Mouse (Mus musculus): ENCODE measurements at regions not wholly inside any gene's neighbourhood (a gene's known extent, or its start where the extent isn't known, plus 50 kb on each side); places are given as distances from the start of the nearest gene placed in this dataset.

DNA sequence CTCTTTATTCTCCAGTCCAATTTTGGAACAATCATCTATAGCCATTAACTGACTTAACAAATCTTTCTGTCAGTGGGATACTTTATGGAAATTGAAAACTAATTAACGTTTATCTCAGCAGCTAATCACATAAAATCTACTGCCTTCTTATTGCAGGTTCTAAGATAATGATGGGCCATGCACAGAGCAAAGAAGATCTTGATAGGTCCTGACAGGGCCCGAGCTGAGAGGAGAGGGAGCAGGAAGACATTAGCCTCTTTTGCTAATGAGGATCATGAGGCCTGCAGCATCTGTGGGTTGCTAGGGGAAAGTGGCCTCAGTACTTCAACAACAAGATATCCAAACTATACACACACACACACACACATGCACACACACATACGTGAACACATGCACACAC, 318.4 kb downstream of the Lmx1a start:
- no peak for DNase-seq (ENCODE audit: low spot score in 2 of 2)

GRCm38 (mm10) chr1:168008216-168008615, 319.2 kb downstream of the Lmx1a start:
- DNase-seq (ENCODE audit: low spot score in 2 of 2): no peak

DNA sequence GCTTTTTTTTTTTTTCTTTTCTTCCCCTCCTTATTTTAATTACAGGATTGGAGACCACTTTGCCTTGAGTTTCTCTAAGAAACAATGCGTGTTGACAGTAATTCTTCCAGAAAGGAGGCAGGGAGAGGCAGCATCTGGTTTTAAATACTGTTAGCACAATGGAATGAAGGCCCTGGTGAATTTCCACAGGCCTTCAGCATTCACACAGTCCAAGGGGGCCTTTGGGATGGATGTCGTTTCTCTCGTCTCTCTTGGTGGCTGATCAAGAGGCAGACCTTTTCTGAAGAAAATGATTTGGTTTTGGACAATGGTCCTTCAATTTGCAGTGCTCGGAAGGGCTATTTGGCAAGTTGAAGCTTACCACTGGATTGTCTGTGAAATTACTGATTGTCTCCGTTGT, 321.4 kb downstream of the Lmx1a start:
- no peak for DNase-seq (ENCODE audit: low spot score in 2 of 2)

DNA sequence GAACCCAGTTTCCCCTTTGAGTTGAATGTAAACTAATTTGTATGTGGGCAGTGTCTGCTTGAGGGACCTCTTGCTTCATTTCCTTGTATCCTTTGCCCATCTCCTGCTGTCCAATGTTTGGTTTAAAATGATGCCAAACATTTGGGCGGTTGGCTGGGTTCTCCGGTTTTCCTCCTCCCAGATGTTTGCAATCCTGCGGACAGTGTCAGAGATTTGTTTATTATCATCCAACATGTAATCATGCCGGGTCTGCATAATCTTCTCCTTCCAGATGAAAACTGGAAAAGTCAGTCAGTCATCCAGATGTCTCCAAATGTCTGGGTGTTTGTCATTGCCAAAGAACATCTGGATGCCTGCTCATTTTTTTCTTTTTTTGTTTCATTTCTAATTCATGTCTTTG, 323.0 kb downstream of the Lmx1a start:
- no peak for DNase-seq (ENCODE audit: low spot score in 2 of 2)

- no peak for DNase-seq (ENCODE audit: low spot score in 2 of 2)
Measured at GRCm38 (mm10) chr1:168012611-168013010, 323.6 kb downstream of the Lmx1a start.

DNA sequence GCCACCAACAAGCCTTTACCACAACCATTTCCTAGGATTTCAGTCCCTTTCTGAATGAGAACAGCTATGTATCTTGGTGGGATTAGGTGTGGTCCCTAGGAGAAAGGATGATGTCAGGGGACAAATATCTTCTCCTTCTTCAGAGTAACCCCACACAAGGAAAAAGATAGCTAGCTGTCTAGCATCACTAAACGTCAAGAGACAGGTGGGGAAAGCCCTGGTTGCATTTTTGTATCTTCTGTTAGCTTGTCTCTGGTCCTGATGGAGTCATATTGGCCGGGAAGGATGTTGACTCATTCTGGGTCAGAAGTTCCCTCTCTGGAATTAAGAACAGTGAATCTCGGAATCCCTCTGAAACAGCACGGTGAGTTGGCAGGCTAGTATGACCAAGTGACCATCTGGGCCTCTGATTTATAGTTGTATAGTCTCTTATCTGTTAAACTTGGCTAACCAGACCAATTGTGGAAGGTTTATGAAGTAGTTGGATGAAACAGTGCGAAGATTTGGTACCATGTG, 327.4 kb downstream of the Lmx1a start:
- DNase-seq (ENCODE audit: low spot score in 2 of 2): no peak

DNA sequence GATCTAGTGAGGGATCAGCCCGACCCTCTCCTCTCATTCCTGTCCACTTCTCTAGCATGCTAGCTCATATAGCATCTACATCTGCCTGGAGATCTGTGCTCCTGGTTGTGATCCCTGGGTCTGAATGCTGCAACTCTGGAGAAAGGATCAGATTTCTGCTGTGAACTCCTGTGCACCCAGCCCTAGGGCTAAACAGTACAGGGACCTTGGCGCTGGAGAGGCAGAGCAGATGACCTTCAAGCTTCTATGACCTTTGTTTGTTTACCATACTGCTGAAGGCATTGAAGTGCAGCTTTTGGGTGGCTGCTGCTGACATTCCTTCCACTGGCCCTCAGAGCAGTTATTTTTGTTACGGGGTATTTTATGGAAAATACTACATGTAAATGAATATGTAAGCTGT, 337.4 kb downstream of the Lmx1a start:
- DNase-seq (ENCODE audit: low spot score in 2 of 2): no peak

GRCm38 (mm10) chr1:168044765-168045164, 355.7 kb downstream of the Lmx1a start:
- DNase-seq (ENCODE audit: low spot score in 2 of 2): no peak

DNA sequence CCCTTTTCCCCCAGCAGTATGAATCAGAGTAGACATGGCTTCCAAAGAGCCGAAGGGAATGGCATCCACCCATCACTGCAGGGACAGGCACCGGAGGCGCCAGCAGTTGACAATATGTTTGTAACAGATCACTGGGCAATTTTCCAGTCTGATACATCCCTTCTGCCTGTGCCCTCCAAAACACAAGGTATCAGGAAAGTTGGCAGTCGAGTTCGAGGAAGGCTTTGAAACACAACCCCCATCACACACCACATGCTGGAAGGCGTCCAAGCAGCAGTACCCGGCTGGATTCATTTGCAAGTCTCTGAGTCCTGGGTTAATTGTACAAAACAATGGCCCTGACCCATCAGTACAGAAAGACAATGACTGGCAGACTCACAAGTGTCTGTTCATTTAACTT, 357.3 kb downstream of the Lmx1a start:
- no peak for DNase-seq (ENCODE audit: low spot score in 2 of 2)

- DNase-seq (ENCODE audit: low spot score in 2 of 2): no peak
Measured at GRCm38 (mm10) chr1:168046749-168047148, 357.7 kb downstream of the Lmx1a start.

GRCm38 (mm10) chr1:168049965-168050364, 360.9 kb downstream of the Lmx1a start:
- no peak for DNase-seq (ENCODE audit: low spot score in 2 of 2)

- no peak for DNase-seq (ENCODE audit: low spot score in 2 of 2)
Measured at GRCm38 (mm10) chr1:168056479-168056878, 367.4 kb downstream of the Lmx1a start.

DNA sequence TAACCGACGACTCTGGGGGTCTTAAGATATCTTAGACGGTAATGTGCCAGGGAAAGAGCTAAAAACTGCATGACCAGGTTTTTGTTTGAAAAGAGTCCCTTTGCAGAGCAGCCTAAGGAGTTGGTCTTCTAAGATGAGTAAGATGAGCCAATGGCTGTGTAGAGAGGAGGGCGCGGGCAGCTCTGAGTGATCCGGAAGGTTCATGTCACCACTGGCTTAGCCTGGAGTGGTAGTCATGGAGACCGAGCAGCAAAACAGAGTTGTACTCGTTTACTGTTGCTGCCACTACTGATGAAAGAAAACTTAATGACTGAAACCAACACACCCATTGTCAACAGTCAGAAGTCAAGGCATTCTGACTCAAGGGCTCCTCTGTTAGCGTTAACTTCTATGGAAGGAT, 368.4 kb downstream of the Lmx1a start:
- DNase-seq (ENCODE audit: low spot score in 2 of 2): no peak

GRCm38 (mm10) chr1:168058769-168059168, 369.7 kb downstream of the Lmx1a start:
- DNase-seq (ENCODE audit: low spot score in 2 of 2): no peak

DNA sequence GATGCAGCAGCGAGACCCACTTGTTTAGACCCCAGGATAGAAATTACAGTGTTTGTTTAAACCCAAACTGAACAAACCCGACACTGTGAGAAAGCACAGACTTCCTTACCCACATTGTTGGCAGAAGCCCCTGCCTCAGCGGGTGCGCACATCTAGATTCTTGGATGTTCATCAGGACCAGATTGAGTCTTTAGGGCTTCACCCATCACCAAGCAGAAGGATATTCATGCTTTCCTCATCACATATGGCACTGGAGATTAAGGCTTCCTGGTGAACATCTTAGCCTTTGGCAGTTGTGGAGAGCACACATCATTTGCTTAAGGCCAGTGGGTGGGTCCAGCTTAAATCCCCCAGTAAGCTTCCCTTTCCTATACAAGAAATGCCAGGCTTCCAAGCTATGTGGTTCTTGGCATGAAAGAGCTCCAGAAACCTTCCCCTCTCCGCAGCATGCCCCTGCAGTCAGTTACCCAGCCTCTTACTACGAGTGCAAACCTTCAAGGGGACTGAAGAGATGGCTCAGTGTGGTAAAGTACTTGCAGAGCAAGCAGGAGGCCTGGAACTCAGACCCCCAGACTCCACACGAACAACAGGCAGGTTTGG, 367.9 kb downstream of the Pbx1 start:
- DNase-seq (ENCODE audit: low spot score in 2 of 2): no peak

- no peak for DNase-seq (ENCODE audit: low spot score in 2 of 2)
Measured at GRCm38 (mm10) chr1:168065598-168066041, 366.4 kb downstream of the Pbx1 start.

GRCm38 (mm10) chr1:168066810-168067209, 365.3 kb downstream of the Pbx1 start:
- no peak for DNase-seq (ENCODE audit: low spot score in 2 of 2)

DNA sequence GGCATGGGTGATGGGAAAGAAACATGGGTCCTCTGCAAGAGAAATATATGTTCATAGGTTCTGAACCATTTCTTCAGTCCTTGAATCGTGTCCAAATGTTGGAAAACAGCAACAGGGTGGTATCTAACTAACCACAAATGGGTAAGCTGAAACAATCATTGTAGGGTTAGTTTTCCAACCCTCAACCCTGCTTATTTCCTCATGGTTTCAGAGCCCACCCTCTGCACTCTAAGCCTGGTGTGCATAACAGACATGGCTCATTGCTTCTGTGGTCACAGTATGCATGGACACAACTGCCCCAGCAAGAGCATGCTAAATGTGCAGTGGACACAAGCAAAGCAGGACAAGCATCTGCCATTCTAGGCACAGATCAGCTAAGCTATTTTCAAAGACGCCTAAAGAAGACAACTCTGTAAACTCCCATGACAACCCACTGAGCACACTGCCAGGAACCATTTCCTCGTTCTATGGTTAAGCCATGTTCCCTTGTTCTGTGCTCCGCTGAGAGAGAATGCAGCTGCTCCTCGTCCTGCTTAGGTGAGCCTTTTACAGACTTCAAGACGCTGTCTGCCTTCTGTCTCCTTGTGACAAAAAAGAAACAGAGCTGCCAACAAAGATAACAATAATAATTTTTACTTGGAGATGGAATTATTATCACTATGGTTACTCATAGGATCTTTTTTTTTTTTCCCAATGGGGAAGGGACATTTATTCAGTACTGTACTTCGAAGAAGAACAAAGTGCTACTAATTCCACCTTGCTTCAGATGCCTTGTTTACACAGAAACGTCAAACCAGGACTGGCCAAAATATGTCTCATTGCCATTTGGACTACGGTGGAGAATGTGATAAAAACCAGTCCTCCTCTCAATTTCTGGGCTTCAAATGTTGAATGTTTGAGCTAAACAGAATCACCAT, 363.8 kb downstream of the Pbx1 start:
- no peak for DNase-seq (ENCODE audit: low spot score in 2 of 2)

GRCm38 (mm10) chr1:168068920-168069590, 363.0 kb downstream of the Pbx1 start:
- DNase-seq (ENCODE audit: low spot score in 2 of 2): no peak
